Mouse (Mus musculus): ENCODE measurements around the gene Fzr1.
A peak's percentile ranks its signal among the peaks of the same experiment; 100 is the strongest.

Gene Fzr1

DNA sequence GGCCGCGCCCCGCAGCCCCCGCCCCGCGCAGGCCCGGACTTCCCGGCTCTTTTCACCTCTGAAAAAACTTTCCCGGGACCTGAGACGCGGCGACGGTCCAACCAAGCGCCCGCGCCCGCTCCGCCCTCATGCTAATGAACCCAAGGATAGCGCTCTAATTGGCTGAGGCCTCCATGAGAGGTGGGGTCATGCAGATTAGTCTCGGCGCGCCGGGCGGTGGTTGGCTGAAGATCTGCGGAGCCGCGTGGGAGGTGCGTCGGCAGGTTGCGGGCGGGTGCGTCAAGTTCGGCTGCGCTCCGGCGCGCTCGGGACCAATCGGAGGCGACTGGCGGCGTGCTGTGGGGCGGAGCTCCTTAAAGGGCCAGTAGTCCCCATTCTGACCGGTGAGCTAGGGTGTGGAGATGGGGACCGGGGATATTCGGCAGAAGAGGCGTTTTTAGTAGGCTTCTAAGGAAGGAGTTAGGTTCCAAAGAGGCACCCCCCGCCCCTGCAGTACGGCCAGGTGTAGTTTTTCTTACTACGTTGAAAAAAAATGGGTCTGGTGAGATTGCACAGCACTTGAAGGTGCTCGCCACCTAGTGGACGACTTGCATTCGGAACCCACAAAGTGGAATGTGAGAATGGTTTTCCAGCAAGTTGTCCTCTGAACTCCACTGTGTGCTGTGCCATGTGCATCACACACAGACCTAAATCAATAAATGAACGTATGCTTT, 27.8 kb downstream of the Fzr1 start, which contains the start of gene Hmg20b:
Hmg20b (minus strand) TSS at position 130 of the 713 bp plus-strand sequence.
- DNase-seq, result peak; percentile 99

DNA sequence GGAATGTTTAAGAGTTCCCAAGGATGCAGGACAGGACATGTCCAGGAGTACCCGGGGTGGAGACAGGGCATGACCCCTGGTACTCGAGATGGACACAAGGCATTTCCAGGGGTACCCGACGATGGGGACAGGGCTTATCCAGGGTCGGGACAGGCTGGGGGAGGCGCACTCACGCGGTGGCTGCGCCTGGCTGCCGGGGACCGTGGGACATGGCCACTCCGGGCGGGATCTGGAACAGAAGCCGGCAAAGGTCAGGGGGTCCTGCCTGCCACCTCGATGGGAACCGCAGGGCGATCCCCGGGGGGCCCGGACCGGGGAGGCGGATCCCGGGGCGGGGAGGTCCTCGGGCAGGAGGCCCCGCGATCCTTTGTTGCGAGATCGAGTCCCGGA, 28.4 kb downstream of the Fzr1 start:
- no peak for DNase-seq

GRCm38 (mm10) chr10:81349146-81349545, 29.2 kb downstream of the Fzr1 start:
- no peak for DNase-seq

DNA sequence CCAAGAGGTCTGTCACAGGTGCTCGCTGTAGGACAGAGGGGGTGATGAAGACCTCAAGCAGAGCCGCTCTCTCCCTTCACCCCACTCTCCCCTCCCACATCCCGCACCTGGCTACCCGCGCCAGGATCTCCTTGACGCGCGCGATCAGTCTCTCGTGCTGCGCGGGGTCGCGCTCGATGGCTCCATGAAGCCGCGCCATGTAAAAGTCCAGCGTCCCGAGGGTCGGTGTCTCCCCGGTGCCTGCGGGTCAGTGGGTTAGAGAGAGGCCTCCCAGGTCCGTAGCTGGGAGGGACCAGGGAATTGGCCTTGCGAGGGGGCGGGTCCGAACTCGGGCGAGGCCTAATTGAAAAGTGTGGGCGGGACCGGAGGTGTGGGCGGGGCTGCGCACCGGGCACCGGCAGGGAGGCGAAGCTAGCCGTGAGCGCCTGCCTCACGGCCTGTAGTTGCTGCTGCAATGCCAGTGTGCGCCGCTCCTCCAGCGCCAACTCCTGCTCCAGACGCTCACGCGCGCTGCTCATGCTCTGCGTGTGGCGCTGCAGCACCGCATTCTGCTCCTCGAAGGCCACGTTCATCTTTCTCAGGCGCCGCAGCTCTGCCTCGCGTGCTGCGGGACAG, 31.8 kb downstream of the Fzr1 start:
- DNase-seq, result peak; percentile 71

- no peak for DNase-seq
Observed at GRCm38 (mm10) chr10:81345162-81345534, 33.2 kb downstream of the Fzr1 start.

GRCm38 (mm10) chr10:81344421-81345161, 33.7 kb downstream of the Fzr1 start:
- DNase-seq, result no peak

DNA sequence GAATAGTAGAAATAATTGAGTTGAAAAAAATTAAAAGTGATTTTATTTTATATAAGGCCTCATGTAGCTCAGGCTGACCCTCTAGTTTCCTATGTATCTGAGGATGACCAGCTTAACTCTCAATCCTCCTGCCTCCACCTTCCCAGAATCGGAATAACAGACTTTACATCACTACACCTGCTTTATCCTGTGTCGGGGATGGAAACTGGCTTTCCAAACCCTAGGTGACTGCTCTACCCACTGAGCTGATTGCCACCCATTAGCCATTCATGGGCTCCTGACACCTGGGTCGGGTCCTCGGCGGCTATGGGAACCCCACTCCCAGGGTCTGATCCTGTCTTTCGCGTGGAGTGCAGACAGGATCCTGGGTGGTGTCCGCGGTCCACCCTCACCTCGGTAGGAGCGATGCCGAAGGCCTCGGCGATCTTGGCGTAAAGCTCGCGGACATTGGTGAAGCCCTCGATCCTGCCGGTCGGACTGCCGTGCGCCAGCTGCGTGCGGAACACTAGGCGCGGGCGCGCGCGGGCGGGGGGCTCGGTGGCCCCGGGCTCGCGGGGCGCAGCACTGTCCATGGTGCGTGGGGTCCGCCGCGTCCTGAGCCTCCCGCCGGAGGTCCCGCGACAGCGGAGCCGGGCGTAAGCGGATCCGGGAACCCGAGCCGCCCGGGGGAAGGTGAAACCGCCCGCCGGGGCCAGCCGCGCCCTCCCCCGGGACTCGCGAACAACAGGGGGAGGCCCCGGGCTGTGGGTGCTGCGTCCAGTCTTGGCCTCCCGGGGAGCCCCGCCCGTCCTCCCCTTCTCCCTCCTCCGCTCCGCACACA, 35.4 kb downstream of the Fzr1 start, which contains the start of gene Gipc3:
Gipc3 (minus strand) TSS at position 581 of the 820 bp plus-strand sequence.
- DNase-seq, result peak; percentile 49

- DNase-seq, result peak; percentile 87
Observed at GRCm38 (mm10) chr10:81341333-81341949, 36.9 kb downstream of the Fzr1 start.

DNA sequence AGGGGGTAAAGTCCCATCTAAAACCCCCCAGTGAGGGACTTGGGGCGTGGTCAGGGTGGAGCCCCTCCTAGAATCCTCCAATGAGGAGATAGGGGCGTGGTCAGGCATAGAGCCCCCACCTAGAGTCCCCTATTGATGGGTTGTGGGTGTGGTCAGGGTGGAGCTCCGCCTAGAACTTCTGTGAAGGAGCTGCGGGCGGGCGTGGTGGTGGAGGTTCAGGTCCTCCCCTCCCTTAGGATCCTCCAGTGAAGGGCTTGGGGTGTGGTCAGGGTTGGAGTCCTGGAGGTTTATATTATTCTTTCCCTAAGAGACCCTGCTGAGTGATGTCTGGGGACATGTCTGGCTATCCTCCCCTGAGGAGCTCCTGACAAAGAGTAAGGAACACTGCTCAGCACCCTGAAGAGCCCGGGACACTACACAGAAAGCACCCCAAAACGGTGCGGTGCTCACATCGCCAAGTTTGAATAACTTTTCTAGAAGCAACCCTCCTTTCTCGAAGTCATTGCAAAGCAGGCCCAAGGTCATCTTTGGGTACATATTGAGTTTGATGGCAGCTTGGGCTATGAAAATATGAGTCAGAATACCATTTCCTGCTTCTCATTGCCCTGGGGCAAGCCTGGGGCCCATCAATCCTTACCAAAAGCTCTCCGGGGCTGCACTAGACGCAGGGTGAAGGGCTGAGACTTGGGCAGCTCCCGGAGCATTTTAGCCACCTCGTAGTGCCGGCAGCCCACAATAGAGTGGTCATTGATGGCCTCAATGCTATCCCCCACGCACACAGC, 37.6 kb downstream of the Fzr1 start:
- DNase-seq, result no peak

GRCm38 (mm10) chr10:81336558-81336957, 41.8 kb downstream of the Fzr1 start:
- DNase-seq, result no peak

DNA sequence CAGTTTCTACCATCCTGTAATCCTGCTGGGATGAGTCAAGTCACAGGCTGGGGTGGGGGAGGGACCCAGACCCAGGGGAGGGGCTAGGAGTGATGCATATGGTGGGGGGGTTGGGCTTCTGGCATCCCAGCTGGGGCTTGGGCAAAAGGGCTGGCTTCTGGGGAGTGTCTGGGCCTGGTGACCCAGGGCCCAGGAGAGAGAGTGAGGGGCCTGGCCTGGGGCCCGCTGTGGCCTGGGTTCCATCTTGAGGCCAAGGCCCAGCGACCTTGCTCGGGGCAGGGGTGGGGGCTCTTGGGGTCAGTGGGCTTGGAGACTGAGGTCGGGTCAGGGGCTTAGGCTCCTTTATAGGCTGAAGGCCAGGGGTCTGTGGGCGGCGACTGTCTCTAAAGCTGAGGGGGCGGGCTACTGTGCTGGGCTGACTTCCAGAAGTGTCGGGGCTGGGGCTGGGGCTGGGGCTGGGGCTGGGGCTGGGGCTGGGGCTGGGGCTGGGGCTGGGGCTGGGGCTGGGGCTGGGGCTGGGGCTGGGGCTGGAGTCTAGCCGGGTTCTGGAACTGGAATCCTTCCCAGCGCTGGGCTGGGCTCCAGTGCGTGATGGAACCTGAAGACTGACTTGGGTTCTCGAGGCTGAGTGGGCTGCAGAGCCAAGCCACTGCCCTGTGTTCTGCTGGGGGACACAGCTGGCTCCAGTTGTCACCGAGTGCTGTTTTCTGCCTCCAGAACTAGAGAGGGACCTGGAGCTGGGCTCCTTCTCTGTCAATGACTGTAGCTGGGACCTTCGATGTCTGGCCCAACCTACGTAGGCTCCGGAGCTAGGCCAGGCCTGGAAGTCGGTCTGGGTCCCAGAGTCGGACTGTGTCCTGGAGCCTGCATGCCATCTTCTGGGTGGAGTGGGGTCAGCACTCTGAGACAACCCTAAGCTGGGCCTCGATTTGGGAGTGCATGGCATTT, 42.6 kb downstream of the Fzr1 start:
- peak; percentile 55 for DNase-seq

DNA sequence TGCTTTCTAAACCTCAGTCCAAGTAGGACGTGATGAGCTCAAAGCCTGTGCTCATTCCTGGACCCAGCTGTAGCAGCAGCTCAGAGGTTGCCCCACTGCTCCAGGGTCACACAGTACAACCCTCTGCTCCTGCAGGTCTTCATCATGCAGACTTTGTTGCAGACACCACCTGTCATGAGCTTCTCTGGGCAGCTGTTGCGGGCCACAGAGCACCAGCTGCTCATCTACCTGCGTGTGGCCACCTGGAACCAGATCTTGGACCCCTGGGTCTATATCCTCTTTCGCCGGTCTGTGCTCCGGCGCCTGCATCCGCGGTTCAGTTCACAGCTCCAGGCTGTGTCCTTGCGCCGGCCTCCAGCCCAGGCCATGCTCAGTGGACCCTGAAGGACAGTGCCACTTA, 44.0 kb downstream of the Fzr1 start:
- DNase-seq, result no peak

GRCm38 (mm10) chr10:81332277-81332676, 46.0 kb downstream of the Fzr1 start:
- DNase-seq, result no peak

GRCm38 (mm10) chr10:81330007-81330406, 48.3 kb downstream of the Fzr1 start:
- no peak for DNase-seq

DNA sequence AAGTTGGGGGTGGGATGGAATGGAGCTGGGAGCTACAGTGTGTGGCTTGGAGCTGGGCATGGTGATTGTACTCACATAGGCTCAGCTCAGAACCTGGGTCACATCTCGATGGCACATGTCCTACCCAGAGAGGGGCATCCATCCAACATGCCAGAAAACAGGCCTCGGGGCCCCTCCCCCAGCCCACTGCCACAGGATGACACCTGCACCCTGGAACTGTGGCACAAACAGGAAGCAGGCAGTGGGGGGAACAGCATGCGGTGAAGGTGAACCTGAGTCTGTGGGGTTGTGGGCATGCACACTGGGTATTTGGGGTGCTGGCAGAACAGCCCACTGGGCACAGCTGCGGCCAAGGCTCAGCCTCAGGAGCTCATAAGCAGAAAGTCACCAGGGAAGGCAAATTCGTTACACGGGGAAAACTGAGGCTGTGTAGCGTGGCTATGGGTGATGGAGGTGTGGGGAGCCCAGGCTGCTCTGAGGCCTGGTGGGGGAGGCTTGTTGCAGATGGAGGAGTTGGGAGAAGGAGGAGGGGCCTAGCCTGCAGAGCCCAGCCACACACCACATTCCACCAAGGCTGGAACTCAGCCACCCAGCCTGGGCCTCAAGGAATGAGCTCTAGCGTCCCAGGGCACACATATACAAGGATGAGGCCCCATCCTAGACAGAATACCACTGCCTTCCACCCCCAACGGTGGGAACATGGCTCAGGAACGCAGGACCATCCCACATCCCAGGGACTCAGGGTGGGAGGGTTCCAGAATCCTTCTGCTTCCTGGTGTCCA, 48.9 kb downstream of the Fzr1 start:
- peak; percentile 52 for DNase-seq

GRCm38 (mm10) chr10:81328386-81328785, 49.9 kb downstream of the Fzr1 start, which contains the start of gene Tbxa2r:
Gene Tbxa2r, plus strand, starts transcription at chr10:81328731.
- DNase-seq, result peak; percentile 74

GRCm38 (mm10) chr10:81327959-81328358, 50.4 kb downstream of the Fzr1 start:
- DNase-seq, result no peak

DNA sequence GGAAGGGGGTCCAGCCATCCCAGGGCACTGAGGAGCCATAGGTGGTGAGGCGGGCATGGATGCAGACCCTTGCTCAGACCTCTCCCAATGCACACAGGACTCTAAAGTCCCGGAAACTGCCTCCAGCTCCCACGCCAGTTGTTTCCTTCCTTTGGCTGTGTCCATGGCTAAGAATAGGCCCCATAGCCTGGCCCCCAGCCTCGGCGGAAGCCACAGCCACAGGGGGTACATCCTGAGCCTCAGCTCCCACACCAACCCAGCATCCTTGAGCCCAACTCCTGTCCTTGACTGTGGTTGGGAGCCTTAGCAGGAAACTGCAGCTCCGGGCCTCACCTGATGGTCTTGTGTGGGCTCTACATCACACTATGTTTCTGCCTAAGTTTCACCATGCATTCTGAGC, 51.5 kb downstream of the Fzr1 start:
- DNase-seq, result peak; percentile 58

DNA sequence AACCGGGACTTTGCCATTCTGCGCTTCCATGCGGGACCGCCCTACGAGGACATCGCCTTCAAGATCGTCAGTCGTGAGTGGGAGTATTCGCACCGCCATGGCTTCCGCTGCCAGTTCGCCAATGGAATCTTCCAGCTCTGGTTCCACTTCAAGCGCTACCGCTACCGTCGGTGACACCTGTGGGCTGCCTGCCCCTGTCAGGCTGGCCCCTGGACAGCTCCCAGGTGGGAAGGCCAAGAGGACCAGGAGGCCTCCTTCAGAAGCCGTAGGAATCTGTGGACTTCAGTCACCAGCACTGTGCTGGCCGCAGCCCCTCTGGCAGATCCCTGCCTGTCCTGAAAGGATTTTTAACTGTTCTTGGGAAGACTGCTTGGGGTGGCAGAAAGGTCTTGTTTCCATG, 52.5 kb downstream of the Fzr1 start:
- DNase-seq, result no peak

DNA sequence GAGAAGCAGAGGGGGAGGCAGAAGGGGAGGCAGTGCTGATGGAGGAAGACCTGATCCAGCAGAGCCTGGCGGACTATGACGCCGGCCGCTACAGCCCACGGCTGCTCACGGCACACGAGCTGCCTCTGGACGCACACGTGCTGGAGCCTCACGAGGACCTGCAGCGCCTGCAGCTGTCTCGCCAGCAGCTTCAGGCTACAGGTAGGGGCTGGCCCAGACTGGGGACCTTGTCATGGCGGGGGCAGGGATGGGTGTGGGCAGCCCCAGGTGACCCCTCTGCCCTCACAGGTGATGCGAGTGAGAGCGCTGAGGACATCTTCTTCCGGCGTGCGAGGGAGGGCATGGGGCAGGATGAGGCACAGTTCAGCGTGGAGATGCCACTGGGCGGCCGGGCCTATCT, 53.1 kb downstream of the Fzr1 start:
- no peak for DNase-seq
